Mouse (Mus musculus) c-Kit-positive CD71-negative TER-119-negative erythroid progenitor cells, embryonic 14.5 days (primary cell): ENCODE data around the gene Zbtb46.

Experiments used
- DNase-seq: peaks from one replicate; pipeline ENCODE4 v3.0.0-alpha.2; 2013; ENCODE audit warnings: low read depth

Zbtb46 gene

DNA sequence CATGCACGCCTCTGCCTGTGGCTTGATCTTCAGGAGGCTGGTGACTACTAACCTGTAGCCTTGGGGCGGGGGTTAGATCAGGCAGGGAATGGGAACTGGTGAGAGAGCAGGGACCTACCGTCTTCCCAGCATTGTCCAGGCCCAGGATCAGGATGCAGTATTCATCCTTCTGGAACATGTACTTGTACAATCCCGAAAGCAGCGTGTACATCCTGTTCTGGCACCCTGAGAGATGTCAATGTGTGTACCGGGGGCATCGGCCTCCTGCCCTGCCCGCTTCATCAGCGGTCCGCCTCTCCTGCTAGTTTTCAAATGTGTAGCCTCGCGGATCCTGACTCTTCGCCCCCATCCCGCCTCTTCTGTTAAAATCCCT, 94.8 kb downstream of the Zbtb46 start:
- DNase-seq, result no peak

DNA sequence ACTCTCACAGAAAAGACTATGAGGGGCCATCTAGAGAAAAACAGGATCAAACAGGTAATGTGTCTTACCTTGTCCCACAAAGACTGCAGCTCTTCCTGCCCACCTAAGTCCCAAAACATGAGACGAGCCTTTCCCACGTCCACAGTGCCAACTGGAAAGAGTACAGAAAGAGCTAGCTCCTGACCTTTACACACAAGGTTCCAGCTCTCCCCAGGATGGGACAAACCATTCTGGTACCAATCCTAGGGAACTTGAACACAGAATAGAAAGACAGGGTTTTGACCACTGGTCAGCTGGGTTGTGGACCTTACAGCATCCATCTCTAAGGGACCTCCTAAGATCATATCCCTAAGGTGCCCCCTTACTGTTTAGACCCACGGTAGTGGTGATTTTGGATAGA, 95.3 kb downstream of the Zbtb46 start:
- DNase-seq, result no peak

DNA sequence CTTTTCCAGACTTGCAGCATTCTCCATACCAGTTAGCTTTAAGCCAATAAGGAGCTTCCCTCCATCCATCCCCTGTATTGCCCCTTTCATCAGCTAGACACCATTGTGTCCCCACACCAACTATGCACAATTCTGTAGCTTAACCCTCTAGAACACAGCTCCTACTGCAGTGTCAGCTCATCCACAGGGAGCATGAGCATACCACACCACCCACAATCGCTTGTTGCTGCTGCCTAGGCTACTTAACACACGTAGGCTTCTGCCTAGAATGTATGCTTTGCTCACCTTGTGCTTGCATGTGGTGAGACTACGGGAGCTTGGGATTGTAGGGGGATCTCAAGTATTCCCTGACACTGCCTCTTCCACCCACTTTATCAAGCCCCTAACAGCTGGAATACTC, 102.4 kb downstream of the Zbtb46 start:
- DNase-seq, result no peak

DNA sequence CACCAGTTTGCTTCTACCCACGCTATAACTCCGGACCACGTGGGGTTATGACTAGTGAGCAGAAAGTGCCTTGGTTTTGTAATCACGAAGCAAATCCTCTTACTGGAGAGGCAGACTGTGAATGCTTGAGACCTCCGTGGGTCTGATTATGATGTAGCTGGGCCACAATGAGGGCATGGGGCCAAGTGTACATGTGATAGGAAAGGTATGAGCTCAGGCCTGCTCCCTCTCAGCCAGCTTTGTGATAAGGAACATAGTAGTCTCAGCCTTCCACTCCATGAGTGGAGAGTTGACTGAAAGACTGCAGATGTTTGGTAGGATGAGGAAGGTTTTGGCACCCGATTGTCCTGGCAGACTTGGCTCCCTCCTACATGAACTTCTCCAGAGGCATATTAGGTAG, 116.5 kb downstream of the Zbtb46 start:
- DNase-seq, result no peak

DNA sequence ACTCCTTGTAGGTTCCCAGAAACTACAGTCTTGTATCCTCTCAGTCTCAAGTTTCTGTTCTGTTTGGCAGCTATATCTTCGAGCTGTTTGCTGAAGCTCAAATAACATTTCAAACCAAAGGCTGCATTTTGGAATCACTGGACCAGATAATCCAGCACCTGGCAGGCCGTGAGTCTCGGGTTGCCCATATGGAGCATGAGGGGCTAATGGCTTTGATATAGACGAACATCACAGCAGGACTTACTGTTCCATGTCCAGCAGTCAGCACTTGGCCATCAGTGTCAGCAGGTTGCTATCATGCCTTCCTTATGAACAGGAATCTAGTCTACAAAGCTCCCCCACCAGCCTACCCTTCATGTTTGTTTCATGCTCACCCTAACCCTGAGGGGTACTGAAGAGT, 118.8 kb downstream of the Zbtb46 start:
- DNase-seq, result no peak
